Mouse (Mus musculus) ovary, adult 18-20 months (tissue): ENCODE measurements at regions not wholly inside any gene's neighbourhood (a gene's known extent, or its start where the extent isn't known, plus 50 kb on each side); places are given as distances from the start of the nearest gene placed in this dataset.

ENCODE experiments used
- DNase-seq: peaks from one replicate; pipeline ENCODE4 v3.0.0; 2022; ENCODE audit warnings: low spot score, mixed read lengths

- DNase-seq: peak; percentile 53
These were observed 66.7 kb downstream of the Rwdd3 start for GRCm38 (mm10) chr3:121104571-121105407.

GRCm38 (mm10) chr3:121102871-121103270, 68.6 kb downstream of the Rwdd3 start:
- DNase-seq: no peak

GRCm38 (mm10) chr3:121102120-121102519, 69.4 kb downstream of the Rwdd3 start:
- no peak for DNase-seq

GRCm38 (mm10) chr3:121100211-121100860, 71.2 kb downstream of the Rwdd3 start:
- no peak for DNase-seq

- DNase-seq: no peak
These were observed 78.0 kb downstream of the Rwdd3 start for GRCm38 (mm10) chr3:121093509-121093908.

- DNase-seq: no peak
These were observed 82.8 kb downstream of the Rwdd3 start for GRCm38 (mm10) chr3:121088724-121089123.

GRCm38 (mm10) chr3:121068676-121069075, 102.8 kb downstream of the Rwdd3 start:
- no peak for DNase-seq

GRCm38 (mm10) chr3:121035904-121036549, 135.5 kb downstream of the Rwdd3 start:
- no peak for DNase-seq

- no peak for DNase-seq
These were observed 145.8 kb downstream of the Rwdd3 start for GRCm38 (mm10) chr3:121025546-121026157.

GRCm38 (mm10) chr3:121024810-121025209, 146.7 kb downstream of the Rwdd3 start:
- no peak for DNase-seq

- DNase-seq: no peak
These were observed 150.2 kb downstream of the Rwdd3 start for GRCm38 (mm10) chr3:121021126-121021848.

- no peak for DNase-seq
These were observed 162.3 kb downstream of the Rwdd3 start for GRCm38 (mm10) chr3:121009223-121009622.

- DNase-seq: no peak
These were observed 187.8 kb downstream of the Rwdd3 start for GRCm38 (mm10) chr3:120983556-120984270.

GRCm38 (mm10) chr3:120982795-120983555, 188.5 kb downstream of the Rwdd3 start:
- DNase-seq: no peak

GRCm38 (mm10) chr3:120982218-120982617, 189.3 kb downstream of the Rwdd3 start:
- no peak for DNase-seq

- DNase-seq: no peak
These were observed 200.6 kb downstream of the Rwdd3 start for GRCm38 (mm10) chr3:120970746-120971466.

GRCm38 (mm10) chr3:120946906-120947305, 224.6 kb downstream of the Rwdd3 start:
- DNase-seq: no peak

GRCm38 (mm10) chr3:120934401-120934800, 237.1 kb downstream of the Rwdd3 start:
- no peak for DNase-seq

GRCm38 (mm10) chr3:120920351-120920750, 251.1 kb downstream of the Rwdd3 start:
- no peak for DNase-seq

GRCm38 (mm10) chr3:120898931-120899330, 272.6 kb downstream of the Rwdd3 start:
- no peak for DNase-seq
